Mouse (Mus musculus) CH12.LX (cell line): ENCODE results near the gene Mid1. TPM values are rescaled to one million over a fixed set of nuclear protein-coding genes. Genes with fewer than 3 reads are reported as not detected.

ENCODE experiments used
- DNase-seq: peaks from one replicate; pipeline ENCODE4 v3.0.0-alpha.2; 2013; ENCODE audit errors: extremely low read depth
- H3K27ac ChIP-seq: 2 replicates; pipeline ENCODE4 v1.5.1; 2012; ENCODE audit warnings: low read depth, mild to moderate bottlenecking, control low read depth, moderate library complexity; ENCODE audit not compliant: insufficient read depth
- H3K27me3 ChIP-seq: replicated peaks from 2 replicates; pipeline ENCODE3; 2012; ENCODE audit warnings: inconsistent platforms
- H3K36me3 ChIP-seq, 2 experiments: replicated peaks in 1 of 2; 2 replicates each; pipeline versions ENCODE3 to v1.6.1; 2012; ENCODE audit warnings: inconsistent platforms in 1 of 2, low read length in 1 of 2, mild to moderate bottlenecking in 1 of 2, mixed read lengths in 1 of 2, moderate library complexity in 1 of 2; ENCODE audit not compliant: control insufficient read depth in 1 of 2, insufficient read depth in 1 of 2
- H3K4me1 ChIP-seq, 2 experiments: 2 replicates each; pipeline ENCODE4 v1.6.1; 2012; ENCODE audit warnings: inconsistent platforms in 1 of 2, moderate library complexity in 1 of 2; ENCODE audit not compliant: insufficient read depth in 2 of 2, control insufficient read depth in 1 of 2
- H3K4me2 ChIP-seq: 2 replicates; pipeline ENCODE4 v1.6.1; 2012; ENCODE audit warnings: low read depth, mild to moderate bottlenecking, control low read depth; ENCODE audit not compliant: poor library complexity, insufficient read depth, severe bottlenecking
- H3K4me3 ChIP-seq, 3 experiments: fragments of 150-350 bp in 1 of 3; sonication (generic) in 1 of 3; replicated peaks in 1 of 3; 2 replicates each; pipeline versions ENCODE3 to v1.5.1; 2011 to 2012; ENCODE audit warnings: low read depth in 2 of 3, low read length in 2 of 3, mild to moderate bottlenecking in 2 of 3, moderate library complexity in 2 of 3, control low read depth in 1 of 3, improper control_type of control experiment in 1 of 3, inconsistent platforms in 1 of 3, mixed read lengths in 1 of 3; ENCODE audit not compliant: poor library complexity in 1 of 3
- H3K79me2 ChIP-seq: replicated peaks from 2 replicates; pipeline ENCODE4 v1.6.1; 2012; ENCODE audit warnings: mild to moderate bottlenecking, moderate library complexity; ENCODE audit not compliant: control insufficient read depth, poor library complexity, insufficient read depth, severe bottlenecking; ENCODE audit errors: extremely low read depth
- H3K9ac ChIP-seq: 2 replicates; pipeline ENCODE4 v1.6.1; 2012; ENCODE audit warnings: low read depth, mild to moderate bottlenecking, control low read depth, moderate library complexity; ENCODE audit not compliant: insufficient read depth
- H3K9me3 ChIP-seq: replicated peaks from 2 replicates; pipeline ENCODE3; 2012; ENCODE audit warnings: low read length, inconsistent platforms, mixed read lengths
- CHD1 ChIP-seq: IDR thresholded peaks from 2 replicates; pipeline ENCODE4 v1.6.1; 2012; ENCODE audit warnings: low read depth, low read length, improper control_type of control experiment, inconsistent platforms
- CHD2 ChIP-seq: IDR thresholded peaks from 2 replicates; pipeline ENCODE4 v1.6.1; 2011; ENCODE audit warnings: low read length, improper control_type of control experiment
- CTCF ChIP-seq, 2 experiments: IDR thresholded peaks in 1 of 2; conservative IDR thresholded peaks in 1 of 2; 2 replicates each; pipeline ENCODE4 v1.5.1; 2011 to 2012; ENCODE audit warnings: low read depth in 2 of 2, low read length in 2 of 2, improper control_type of control experiment in 1 of 2, inconsistent platforms in 1 of 2, mild to moderate bottlenecking in 1 of 2, moderate library complexity in 1 of 2
- E2F4 ChIP-seq: IDR thresholded peaks from 2 replicates; pipeline ENCODE4 v1.6.1; 2011; ENCODE audit warnings: low read depth, low read length, improper control_type of control experiment; ENCODE audit not compliant: insufficient replicate concordance
- ELF1 ChIP-seq: IDR thresholded peaks from 2 replicates; pipeline ENCODE4 v1.6.1; 2014; ENCODE audit warnings: low read depth, mild to moderate bottlenecking, inconsistent platforms, low read length, improper control_type of control experiment
- EP300 ChIP-seq: IDR thresholded peaks from 2 replicates; pipeline ENCODE4 v1.6.1; 2011; ENCODE audit warnings: low read length, improper control_type of control experiment
- ETS1 ChIP-seq: conservative IDR thresholded peaks from 2 replicates; pipeline ENCODE4 v1.6.1; 2012; ENCODE audit warnings: low read depth, mild to moderate bottlenecking, inconsistent platforms, low read length, improper control_type of control experiment, moderate library complexity
- GABPA ChIP-seq: IDR thresholded peaks from 2 replicates; pipeline ENCODE4 v1.6.1; 2012; ENCODE audit warnings: low read depth, low read length, improper control_type of control experiment, inconsistent platforms; ENCODE audit not compliant: insufficient replicate concordance
- JUN ChIP-seq: IDR thresholded peaks from 2 replicates; pipeline ENCODE4 v1.6.1; 2011; ENCODE audit warnings: low read depth, mild to moderate bottlenecking, low read length, improper control_type of control experiment, moderate library complexity; ENCODE audit not compliant: insufficient read depth
- JUND ChIP-seq: conservative IDR thresholded peaks from 2 replicates; pipeline ENCODE4 v1.6.1; 2011; ENCODE audit warnings: low read depth, low read length, improper control_type of control experiment
- MAFK ChIP-seq: IDR thresholded peaks from 2 replicates; pipeline ENCODE4 v1.6.1; 2011; ENCODE audit warnings: low read length, improper control_type of control experiment; ENCODE audit not compliant: insufficient replicate concordance
- MAX ChIP-seq: IDR thresholded peaks from 2 replicates; pipeline ENCODE4 v1.6.1; 2011; ENCODE audit warnings: low read length, improper control_type of control experiment
- MAZ ChIP-seq: IDR thresholded peaks from 2 replicates; pipeline ENCODE4 v1.6.1; 2012; ENCODE audit warnings: low read depth, mild to moderate bottlenecking, inconsistent platforms, low read length, improper control_type of control experiment, moderate library complexity
- MEF2A ChIP-seq: IDR thresholded peaks from 2 replicates; pipeline ENCODE4 v1.6.1; 2014; ENCODE audit warnings: low read depth, mild to moderate bottlenecking, inconsistent platforms, low read length, improper control_type of control experiment, borderline replicate concordance
- NELFE ChIP-seq: IDR thresholded peaks from 2 replicates; pipeline ENCODE4 v1.6.1; 2011; ENCODE audit warnings: low read depth, low read length, improper control_type of control experiment
- NRF1 ChIP-seq: IDR thresholded peaks from 2 replicates; pipeline ENCODE4 v1.6.1; 2014; ENCODE audit warnings: low read depth, mild to moderate bottlenecking, inconsistent platforms, low read length, improper control_type of control experiment, moderate library complexity
- PAX5 ChIP-seq: IDR thresholded peaks from 2 replicates; pipeline ENCODE4 v1.6.1; 2012; ENCODE audit warnings: low read length, inconsistent platforms, mixed read lengths
- POLR2A ChIP-seq: IDR thresholded peaks from 2 replicates; pipeline ENCODE4 v1.6.1; 2011; ENCODE audit warnings: low read depth, mild to moderate bottlenecking, improper control_type of control experiment, low read length
- POLR2AphosphoS2 ChIP-seq: IDR thresholded peaks from 2 replicates; pipeline ENCODE4 v1.6.1; 2011; ENCODE audit warnings: low read depth, low read length, improper control_type of control experiment
- RCOR1 ChIP-seq: conservative IDR thresholded peaks from 2 replicates; pipeline ENCODE4 v1.6.1; 2012; ENCODE audit warnings: low read depth, mild to moderate bottlenecking, inconsistent platforms, low read length, improper control_type of control experiment
- SIN3A ChIP-seq: IDR thresholded peaks from 2 replicates; pipeline ENCODE4 v1.6.1; 2012; ENCODE audit warnings: low read length, improper control_type of control experiment, inconsistent platforms
- SMC3 ChIP-seq: IDR thresholded peaks from 2 replicates; pipeline ENCODE4 v1.6.1; 2011; ENCODE audit warnings: low read depth, low read length, improper control_type of control experiment
- TBP ChIP-seq: conservative IDR thresholded peaks from 2 replicates; pipeline ENCODE4 v1.6.1; 2011; ENCODE audit warnings: low read depth, low read length, improper control_type of control experiment
- TCF12 ChIP-seq: IDR thresholded peaks from 2 replicates; pipeline ENCODE4 v1.6.1; 2014; ENCODE audit warnings: low read depth, mild to moderate bottlenecking, inconsistent platforms, low read length, improper control_type of control experiment
- UBTF ChIP-seq: IDR thresholded peaks from 2 replicates; pipeline ENCODE4 v1.6.1; 2012; ENCODE audit warnings: low read depth, mild to moderate bottlenecking, inconsistent platforms, low read length, improper control_type of control experiment, moderate library complexity
- USF1 ChIP-seq: IDR thresholded peaks from 2 replicates; pipeline ENCODE4 v1.6.1; 2014; ENCODE audit warnings: low read depth, mild to moderate bottlenecking, inconsistent platforms, low read length, improper control_type of control experiment
- USF2 ChIP-seq: conservative IDR thresholded peaks from 2 replicates; pipeline ENCODE4 v1.6.1; 2011; ENCODE audit warnings: low read depth, low read length, improper control_type of control experiment
- ZKSCAN1 ChIP-seq: IDR thresholded peaks from 2 replicates; pipeline ENCODE4 v1.6.1; 2012; ENCODE audit warnings: low read depth, inconsistent platforms, low read length, improper control_type of control experiment, borderline replicate concordance
- ZMIZ1 ChIP-seq: IDR thresholded peaks from 2 replicates; pipeline ENCODE4 v1.6.1; 2012; ENCODE audit warnings: low read depth, mild to moderate bottlenecking, inconsistent platforms, low read length, improper control_type of control experiment
- ZNF384 ChIP-seq: IDR thresholded peaks from 2 replicates; pipeline ENCODE4 v1.6.1; 2012; ENCODE audit warnings: low read depth, low read length, improper control_type of control experiment, inconsistent platforms
- dilution Hi-C: fragments of 300-500 bp; cut with MboI; formaldehyde crosslinking; loops from 2 replicates; pipeline ENCODE4 v1.14.3; 2020; ENCODE audit warnings: low sequenced_read_pairs; ENCODE audit not compliant: extremely low pct_unique_long_range_greater_than_20kb, extremely low pct_ligation_motif_present
- in situ Hi-C: fragments of 300-500 bp; cut with MboI; formaldehyde crosslinking; loops from 3 replicates; pipeline ENCODE4 v1.14.3; 2019; ENCODE audit warnings: low sequenced_read_pairs, low pct_ligation_motif_present, low pct_unique_long_range_greater_than_20kb, mixed read lengths
- polyA plus RNA-seq: library from polyadenylated mRNA; unstranded; fragments of >175 nt; gene quantifications from 2 replicates; pipeline ENCODE4 v1.2.1, GENCODE M21; 2012; ENCODE audit warnings: low read depth; ENCODE audit not compliant: insufficient read length
- total RNA-seq, 2 experiments: library from RNA; depleted of rRNA; stranded (reverse); fragments of 300-350 nt in 1 of 2; fragments of >200 nt in 1 of 2; gene quantifications; 2 replicates each; pipeline ENCODE4 v1.2.3; 2012 to 2014

The Mid1 gene
- total and polyA plus RNA-seq, 3 experiments = 3.3 to 15.0 (median 6.2) TPM

DNA sequence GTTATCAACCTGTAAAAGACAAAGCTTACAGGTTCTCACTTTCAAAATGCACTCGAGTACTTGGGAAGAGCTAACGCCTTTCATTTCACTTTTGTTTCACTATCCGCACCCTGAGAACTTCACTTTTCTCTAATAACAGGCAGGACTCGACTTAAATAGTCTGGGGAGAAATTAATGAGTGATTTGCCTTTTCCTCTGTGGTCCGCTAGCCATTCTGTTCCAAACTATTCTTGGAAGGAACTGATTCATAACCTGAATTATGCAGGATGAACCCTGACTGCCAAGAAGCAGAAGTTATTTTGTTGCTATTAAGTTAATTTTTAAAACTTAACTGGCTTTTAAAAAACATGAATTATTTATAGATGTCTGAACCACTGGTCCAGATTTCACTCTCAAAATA lies 120.8 kb downstream of the Mid1 start:
- no peak overlapping the region; the same call in 1 of the 2 replicates for H3K9ac ChIP-seq
- no peaks in the 10 kb centered on the region for H3K4me1 ChIP-seq
- DNase-seq = no peak
- H3K36me3 ChIP-seq = no peaks in the 10 kb centered on the region
- H3K9me3 ChIP-seq = no peaks in the 10 kb centered on the region
- H3K27me3 ChIP-seq = no peaks in the 10 kb centered on the region
- no peak overlapping the region for H3K4me3 ChIP-seq
- no peak overlapping the region for H3K27ac ChIP-seq
- dilution Hi-C loops = no loop called here
- TF ChIP-seq E2F4 (no peak), ZMIZ1 (no peak), ZNF384 (no peak), POLR2AphosphoS2 (no peak), MAFK (no peak), SIN3A (no peak), MAX (no peak), TBP (no peak), JUN (no peak), MEF2A (no peak), ETS1 (no peak), ZKSCAN1 (no peak), NELFE (no peak), GABPA (no peak), RCOR1 (no peak), PAX5 (no peak), USF1 (no peak), ELF1 (no peak), USF2 (no peak)
- TF ChIP-seq, all 38 proteins: peak for 0
- in situ Hi-C loops = no loop called here
- H3K4me2 ChIP-seq = peak overlapping the region; percentile 21; the same call in 1 of the 2 replicates
- H3K79me2 ChIP-seq = no peaks in the 10 kb centered on the region

DNA sequence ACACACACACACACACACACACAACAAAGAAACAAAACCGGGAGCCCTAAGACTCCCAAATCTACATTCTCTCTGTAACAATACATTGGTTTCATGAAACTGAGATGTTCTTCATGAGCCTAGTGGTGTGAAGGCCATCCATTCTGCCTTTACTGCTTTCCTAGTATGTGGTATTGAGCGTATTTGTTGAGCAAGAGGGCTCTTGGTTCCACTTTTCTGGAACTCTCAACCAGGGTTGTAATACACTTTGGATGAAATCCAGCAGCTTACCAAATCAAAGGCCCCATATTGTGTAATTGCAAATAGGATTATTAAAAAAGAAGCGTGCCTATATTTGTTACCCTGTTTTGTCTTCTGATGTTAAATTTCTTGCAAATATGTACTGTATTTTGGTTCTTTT lies 122.7 kb downstream of the Mid1 start:
- Histone ChIP-seq H3K9ac (no peak overlapping the region), H3K36me3 (no peaks in the 10 kb centered on the region), H3K4me2 (no peak overlapping the region), H3K4me3 (no peak overlapping the region), H3K9me3 (no peaks in the 10 kb centered on the region), H3K4me1 (no peaks in the 10 kb centered on the region), H3K79me2 (no peaks in the 10 kb centered on the region), H3K27ac (no peak overlapping the region), H3K27me3 (no peaks in the 10 kb centered on the region)
- TF ChIP-seq NRF1 = no peak
- TF ChIP-seq JUN = no peak
- no peak for TF ChIP-seq UBTF
- TF ChIP-seq POLR2A = no peak
- no peak for TF ChIP-seq MAFK
- TF ChIP-seq NELFE = no peak
- no peak for TF ChIP-seq CHD2
- TF ChIP-seq CHD1 = no peak
- TF ChIP-seq JUND = no peak
- TF ChIP-seq SMC3 = no peak
- TF ChIP-seq CTCF (conservative IDR thresholded peaks at IDR 0.05 in 1 of 2, IDR thresholded peaks at IDR 0.05 in 1 of 2; ENCODE audit: low read depth in 2 of 2, low read length in 2 of 2) = no peak
- TF ChIP-seq EP300 = no peak
- no peak for TF ChIP-seq MAZ
- no peak for TF ChIP-seq TCF12
- in situ Hi-C loops = no loop called here
- dilution Hi-C loops = no loop called here
- no peak for DNase-seq
